Mouse (Mus musculus) kidney, adult 2 months (tissue): ENCODE data around the gene Muc13.

Source experiments
- CTCF ChIP-seq: fragments of 200-500 bp; conservative IDR thresholded peaks from 2 replicates; pipeline ENCODE4 v1.5.1; 2011; ENCODE audit warnings: low read depth, mild to moderate bottlenecking, control low read depth, low read length, moderate library complexity, mixed read lengths; ENCODE audit not compliant: insufficient read depth, insufficient read length
- POLR2A ChIP-seq: fragments of 200-500 bp; IDR thresholded peaks from one replicate; pipeline ENCODE4 v1.6.1; 2011; ENCODE audit warnings: low read depth, low read length, control low read depth

GRCm38 (mm10) chr16:33828496-33828895, 34.7 kb downstream of the Muc13 start:
- no peak for TF ChIP-seq POLR2A
- TF ChIP-seq CTCF: no peak
